Mouse (Mus musculus): ENCODE results near the gene Vegfa.

GRCm38 (mm10) chr17:46029554-46030207 lies 2.5 kb downstream of the Vegfa start:
- TF ChIP-seq CTCF (IDR thresholded peaks at IDR 0.05; ENCODE audit: extremely low read depth, insufficient read depth, insufficient read length, insufficient replicate concordance) (no peak), POLR2A (IDR thresholded peaks at IDR 0.05; ENCODE audit: low read depth, low read length) (no peak)

Data from spleen, adult 2 months (tissue).